Mouse (Mus musculus) left cerebral cortex, adult 8-10 months (tissue): ENCODE results near the gene Gm16434. TPM values are rescaled to one million over a fixed set of nuclear protein-coding genes. Genes with fewer than 3 reads are reported as not detected.
A peak's percentile ranks its signal among the peaks of the same experiment; 100 is the strongest.
"Not testable (repeated sequence)": the region's sequence is repeated elsewhere in the genome, so short reads cannot be mapped to it uniquely, and the experiment has no call there.

ENCODE experiments used
- DNase-seq, 2 experiments: peaks; one replicate each; pipeline ENCODE4 v3.0.0; 2022; ENCODE audit warnings: low spot score in 2 of 2
- total RNA-seq, 4 experiments: library from RNA; stranded (reverse); gene quantifications; 2 replicates each; pipeline ENCODE4 v1.2.4; 2022

The Gm16434 gene
- not detected for total RNA-seq

GRCm38 (mm10) chr14:7194440-7194839, at the start of gene Gm16434:
Gene Gm16434, minus strand, starts transcription at chr14:7194540.
- DNase-seq, result not testable (repeated sequence)

DNA sequence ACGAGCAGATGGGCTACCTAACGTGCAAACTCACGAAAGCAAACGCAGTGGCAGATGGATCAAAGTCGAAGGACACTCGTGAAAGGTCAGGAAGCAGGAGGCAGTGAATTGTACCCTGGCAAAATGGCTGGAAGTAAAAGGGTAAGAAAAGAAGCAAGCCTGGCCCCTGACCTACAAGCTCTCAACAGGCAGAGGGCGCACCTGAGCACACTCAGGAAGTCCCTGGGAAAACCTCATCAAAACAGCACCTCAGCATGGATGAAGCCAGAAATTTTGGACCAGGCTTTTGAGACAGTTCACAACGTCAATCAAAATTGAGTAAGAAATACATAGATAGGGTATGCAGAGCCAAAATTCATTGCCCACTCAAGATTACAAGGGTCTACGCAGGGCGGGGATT, 49.2 kb upstream of the Gm16434 start:
- peak in 1 of 2 experiments; percentile 3 for DNase-seq

- peak in 1 of 2 experiments; percentile 1 for DNase-seq
Measured at GRCm38 (mm10) chr14:7200070-7200469, 5.7 kb upstream of the Gm16434 start.

- DNase-seq, result peak; percentile 1 to 4
Measured at GRCm38 (mm10) chr14:7174483-7174971, 19.8 kb downstream of the Gm16434 start, which contains the start of gene Gm3512. Gene Gm3512, minus strand, starts transcription at chr14:7174533.

Other genes with a start within 250 kb of the Gm16434 start
- gene Gm6356, start 220.7 kb downstream of the Gm16434 start, total RNA-seq, result not detected
- gene Gm10406, start 167.1 kb downstream of the Gm16434 start, total RNA-seq, result under 1 TPM; 0.44 to 0.84 (median 0.57) TPM
- gene Gm3685, start 149.6 kb downstream of the Gm16434 start, total RNA-seq, result not detected
- 1 to 10 TPM; 1.5 to 3.6 (median 2.7) TPM for gene Gm3696, start 93.9 kb downstream of the Gm16434 start, total RNA-seq
- gene Gm6676, start 69.1 kb downstream of the Gm16434 start, total RNA-seq, result not detected
- 1 to 10 TPM; 1.2 to 2.0 (median 1.6) TPM for gene Gm3512, start 20.0 kb downstream of the Gm16434 start, total RNA-seq
- gene Gm3727, start 70.2 kb upstream of the Gm16434 start, total RNA-seq, result not detected
- gene Gm3739, start 120.5 kb upstream of the Gm16434 start, total RNA-seq, result under 1 TPM; 0.66 to 0.98 (median 0.78) TPM
- gene Gm5797, start 137.9 kb upstream of the Gm16434 start, total RNA-seq, result not detected
- gene Gm8374, start 170.6 kb upstream of the Gm16434 start, total RNA-seq, result not detected